Mouse (Mus musculus): ENCODE data around the gene Hsd3b5. TPM values are rescaled to one million over a fixed set of nuclear protein-coding genes. Genes with fewer than 3 reads are reported as not detected.

Hsd3b5 gene
- polyA plus RNA-seq (2012; fragmentation: generic; extraction: Trizol), result not detected

GRCm38 (mm10) chr3:98630152-98630551 is at the start of gene Hsd3b5:
Hsd3b5 (minus strand) TSS chr3:98630252.

GRCm38 (mm10) chr3:98588707-98589106 is 41.3 kb downstream of the Hsd3b5 start, which contains the start of gene Gm10681:
Gm10681 (minus strand) TSS chr3:98588807.

Other genes starting within 250 kb of the Hsd3b5 start
- 1 to 10 TPM; 1.5 TPM for gene Zfp697, start 247.8 kb downstream of the Hsd3b5 start, polyA plus RNA-seq (2012; fragmentation: generic; extraction: Trizol)
- not detected for gene Gm4450, start 173.1 kb downstream of the Hsd3b5 start, polyA plus RNA-seq (2012; fragmentation: generic; extraction: Trizol)
- not detected for gene Hsd3b4, start 119.7 kb downstream of the Hsd3b5 start, polyA plus RNA-seq (2012; fragmentation: generic; extraction: Trizol)
- gene Gm10681, start 41.4 kb downstream of the Hsd3b5 start, polyA plus RNA-seq (2012; fragmentation: generic; extraction: Trizol), result not detected
- gene Hsd3b2, start 94.3 kb upstream of the Hsd3b5 start, polyA plus RNA-seq (2012; fragmentation: generic; extraction: Trizol), result not detected
- not detected for gene Hsd3b3, start 132.9 kb upstream of the Hsd3b5 start, polyA plus RNA-seq (2012; fragmentation: generic; extraction: Trizol)
- not detected for gene Hsd3b6, start 184.2 kb upstream of the Hsd3b5 start, polyA plus RNA-seq (2012; fragmentation: generic; extraction: Trizol)
- not detected for gene Hsd3b1, start 229.5 kb upstream of the Hsd3b5 start, polyA plus RNA-seq (2012; fragmentation: generic; extraction: Trizol)